Mouse (Mus musculus) midbrain, postnatal 0 days (tissue): ENCODE measurements at regions not wholly inside any gene's neighbourhood (a gene's known extent, or its start where the extent isn't known, plus 50 kb on each side); places are given as distances from the start of the nearest gene placed in this dataset.

ENCODE experiments used
- ATAC-seq: fragments of 200-750 bp; cut with Nextera tagmentation; 2 replicates; pipeline ENCODE4 v1.8.0; 2017; ENCODE audit warnings: moderate number of reproducible peaks, mild to moderate bottlenecking, moderate TSS enrichment, moderate library complexity; ENCODE audit not compliant: low FRiP score
- DNase-seq: peaks from one replicate; pipeline ENCODE4 v3.0.0-alpha.2; 2015; ENCODE audit warnings: low spot score
- H3K27ac ChIP-seq: fragments of 300-500 bp; sonication (generic); 2 replicates; pipeline ENCODE4 v1.5.1; 2014; ENCODE audit warnings: low read depth, mild to moderate bottlenecking, low read length, mixed read lengths
- H3K27me3 ChIP-seq: fragments of 300-500 bp; sonication (generic); 2 replicates; pipeline ENCODE4 v1.6.1; 2014; ENCODE audit warnings: low read length, control low read depth, mixed read lengths; ENCODE audit not compliant: insufficient read depth
- H3K36me3 ChIP-seq: fragments of 300-500 bp; sonication (generic); 2 replicates; pipeline ENCODE4 v1.6.1; 2014; ENCODE audit warnings: low read length, control low read depth, mixed read lengths; ENCODE audit not compliant: insufficient read depth
- H3K4me1 ChIP-seq: fragments of 300-500 bp; sonication (generic); 2 replicates; pipeline ENCODE4 v1.6.1; 2014; ENCODE audit warnings: mild to moderate bottlenecking, control low read depth, antibody characterized with exemption, low read length, mixed read lengths; ENCODE audit not compliant: insufficient read depth
- H3K4me2 ChIP-seq: fragments of 300-500 bp; sonication (generic); 2 replicates; pipeline ENCODE4 v1.6.1; 2014; ENCODE audit warnings: low read depth, mild to moderate bottlenecking, low read length, mixed read lengths; ENCODE audit not compliant: poor library complexity, severe bottlenecking
- H3K4me3 ChIP-seq: fragments of 300-500 bp; sonication (generic); 2 replicates; pipeline ENCODE4 v1.5.1; 2014; ENCODE audit warnings: low read depth, mild to moderate bottlenecking, low read length, moderate library complexity
- H3K9ac ChIP-seq: fragments of 300-500 bp; sonication (generic); replicated peaks from 2 replicates; pipeline ENCODE4 v1.6.1; 2014; ENCODE audit warnings: mild to moderate bottlenecking, low read length, moderate library complexity, mixed read lengths; ENCODE audit not compliant: poor library complexity, severe bottlenecking
- H3K9me3 ChIP-seq: fragments of 300-500 bp; sonication (generic); 2 replicates; pipeline ENCODE4 v1.6.1; 2016; ENCODE audit warnings: low read length, control low read depth
- CTCF ChIP-seq: IDR thresholded peaks from 2 replicates; pipeline ENCODE4 v1.5.1; 2016; ENCODE audit warnings: antibody characterized with exemption, mild to moderate bottlenecking
- WGBS: fragments of 180-500 bp; shearing (Covaris S2); extraction: QIAGEN DNeasy Blood & Tissue Kit; methylation state at CpG from one replicate; pipeline ENCODE4 v1.1.7; 2014; 5-methylcytosine and 5-hydroxymethylcytosine counted together

DNA sequence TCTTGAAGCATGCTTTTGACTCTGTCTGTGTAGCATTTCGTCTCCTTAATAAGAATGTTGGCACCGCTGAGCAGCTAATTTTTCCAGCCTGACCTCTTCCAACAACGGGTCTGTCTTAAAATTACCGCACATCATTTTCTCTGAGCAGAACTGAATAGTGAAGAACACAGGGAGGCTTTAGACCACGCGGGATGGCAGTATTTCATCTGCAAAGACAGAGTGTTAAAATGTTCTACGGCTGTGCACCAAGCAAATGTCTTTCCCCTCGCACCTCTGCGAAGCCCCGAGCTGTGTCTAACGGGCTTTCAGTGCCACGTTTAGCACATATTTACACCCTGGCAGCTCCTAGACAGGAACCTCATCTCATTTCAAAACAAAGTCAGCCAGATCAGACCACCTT lies 75.3 kb upstream of the Exoc4 start:
- no peaks in the 10 kb centered on the region for H3K27me3 ChIP-seq
- ATAC-seq (no peak), DNase-seq (peak; percentile 12)
- no peak overlapping the region for H3K27ac ChIP-seq
- no peak overlapping the region for H3K4me2 ChIP-seq
- no peaks in the 10 kb centered on the region for H3K36me3 ChIP-seq
- H3K9me3 ChIP-seq: no peaks in the 10 kb centered on the region
- no peak overlapping the region for H3K4me3 ChIP-seq
- 64% methylated on average over 12 of the region's 12 CpGs for WGBS
- TF ChIP-seq CTCF: no peak
- no peaks in the 10 kb centered on the region for H3K4me1 ChIP-seq
- no peak overlapping the region for H3K9ac ChIP-seq

DNA sequence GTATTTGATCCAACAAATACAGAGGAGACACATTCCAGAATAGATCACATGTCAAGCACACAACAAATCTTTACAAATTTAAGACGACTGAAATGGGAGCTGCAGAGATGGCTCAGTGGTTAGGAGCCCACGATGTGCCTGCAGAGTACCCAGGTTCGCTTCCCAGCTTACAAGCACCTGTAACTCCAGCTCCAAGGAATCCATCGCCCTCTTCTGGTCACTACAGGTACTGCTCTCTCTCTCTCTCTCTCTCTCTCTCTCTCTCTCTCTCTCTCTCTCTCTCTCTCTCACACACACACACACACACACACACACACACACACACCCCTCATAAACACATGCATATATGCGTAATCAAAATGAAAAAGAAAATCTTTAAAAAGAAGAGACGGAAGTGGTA lies 74.3 kb upstream of the Exoc4 start:
- Histone ChIP-seq H3K4me2 (no peak overlapping the region), H3K4me3 (no peak overlapping the region), H3K36me3 (no peaks in the 10 kb centered on the region), H3K4me1 (no peaks in the 10 kb centered on the region), H3K9ac (no peak overlapping the region), H3K27me3 (no peaks in the 10 kb centered on the region), H3K9me3 (no peaks in the 10 kb centered on the region), H3K27ac (no peak overlapping the region)
- no peak for ATAC-seq
- peak; percentile 52 for TF ChIP-seq CTCF
- no peak for DNase-seq
- WGBS: 62% methylated on average over 6 of the region's 6 CpGs

DNA sequence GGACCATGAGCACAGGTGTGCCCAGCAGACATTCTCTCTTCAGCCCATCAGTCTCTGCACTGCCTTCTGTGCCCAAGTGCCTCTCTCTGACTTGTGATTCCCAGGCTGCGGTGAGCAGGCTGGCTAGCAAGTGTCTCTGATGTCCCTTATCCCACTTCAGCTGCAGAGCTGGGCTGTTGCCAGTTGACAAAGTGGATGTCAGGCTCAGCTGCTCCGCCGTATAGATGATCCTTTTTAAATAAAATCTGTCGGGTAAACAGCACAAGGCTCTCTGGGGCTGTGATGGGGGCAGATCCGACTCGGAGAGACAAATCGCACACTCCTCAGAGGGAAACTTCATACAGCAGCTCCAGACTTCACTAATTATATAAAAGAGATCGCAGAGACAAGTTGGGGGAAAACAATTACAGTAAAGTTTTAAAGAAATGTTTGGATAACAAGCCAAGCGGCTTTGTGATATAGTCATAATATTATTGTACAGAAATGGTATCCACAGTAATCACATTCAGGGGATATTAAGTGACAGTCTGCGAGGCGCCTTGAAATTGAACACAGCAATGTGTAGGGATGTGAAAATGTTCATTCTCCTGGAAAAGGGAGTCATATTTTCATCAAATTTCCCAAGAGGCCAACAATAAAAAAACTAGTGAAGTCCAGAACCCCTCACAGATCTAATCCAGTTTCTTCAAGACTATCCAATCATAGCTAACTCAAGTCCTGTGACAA lies 59.2 kb upstream of the Exoc4 start:
- 62% methylated on average over 11 of the region's 11 CpGs for WGBS
- DNase-seq (peak; percentile 30), ATAC-seq (no peak)
- TF ChIP-seq CTCF: no peak
- Histone ChIP-seq H3K36me3 (no peaks in the 10 kb centered on the region), H3K27ac (no peak overlapping the region), H3K4me2 (no peak overlapping the region), H3K9me3 (no peaks in the 10 kb centered on the region), H3K27me3 (no peaks in the 10 kb centered on the region), H3K4me1 (no peaks in the 10 kb centered on the region), H3K9ac (no peak overlapping the region), H3K4me3 (no peak overlapping the region)

DNA sequence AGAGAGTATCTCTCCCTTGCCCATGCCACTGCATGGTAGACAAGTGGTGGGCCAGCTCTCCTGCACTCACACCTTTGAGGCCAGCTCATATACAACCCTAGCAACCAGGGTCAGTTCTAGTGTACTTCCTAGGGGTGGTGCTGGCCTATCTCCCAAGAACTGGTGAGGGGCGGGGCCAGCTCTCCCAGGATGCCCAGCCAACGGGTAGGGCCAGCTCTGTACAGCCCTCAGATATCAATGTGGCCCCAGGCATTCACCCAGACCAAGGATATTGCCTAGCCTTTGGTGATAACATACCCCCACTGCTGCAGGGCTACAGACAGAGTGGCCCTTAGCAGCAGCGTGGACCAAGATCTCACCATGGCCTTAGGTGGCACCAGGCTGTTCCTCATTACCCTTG lies 55.1 kb upstream of the Exoc4 start:
- Histone ChIP-seq H3K4me2 (no peak overlapping the region), H3K9me3 (no peaks in the 10 kb centered on the region), H3K27ac (no peak overlapping the region), H3K4me1 (no peaks in the 10 kb centered on the region), H3K36me3 (no peaks in the 10 kb centered on the region), H3K4me3 (no peak overlapping the region), H3K9ac (no peak overlapping the region), H3K27me3 (no peaks in the 10 kb centered on the region)
- TF ChIP-seq CTCF: no peak
- DNase-seq (no peak), ATAC-seq (no peak)
- 82% methylated on average over 3 of the region's 3 CpGs for WGBS
